Mouse (Mus musculus): ENCODE data around the gene Cdkn1c. TPM values are rescaled to one million over a fixed set of nuclear protein-coding genes. Genes with fewer than 3 reads are reported as not detected.
A peak's percentile ranks its signal among the peaks of the same experiment; 100 is the strongest.

The Cdkn1c gene
- polyA plus RNA-seq, 2 experiments: 71.0 to 161 TPM

GRCm38 (mm10) chr7:143445651-143446460 lies 15.0 kb downstream of the Cdkn1c start:
- DNase-seq (ENCODE audit: low read depth in 3 of 3, low spot score in 3 of 3) (no peak), ATAC-seq (ENCODE audit: insufficient read depth) (no peak)
- Histone ChIP-seq H3K4me1 (replicated peaks; ENCODE audit: control insufficient read depth in 2 of 2, insufficient read depth in 2 of 2, low read length in 1 of 2) (no peaks in the 10 kb centered on the region), H3K27ac (no peak overlapping the region), H3K9ac (replicated peaks) (no peak overlapping the region), H3K4me3 (ENCODE audit: insufficient read depth in 1 of 2, low read depth in 2 of 2, low read length in 2 of 2) (no peak overlapping the region), H3K4me2 (ENCODE audit: low read depth) (peak overlapping the region; percentile 37), H3K9me3 (ENCODE audit: control insufficient read depth, low read length) (no peaks in the 10 kb centered on the region), H3K36me3 (replicated peaks; ENCODE audit: control insufficient read depth, insufficient read depth, low read depth) (no peaks in the 10 kb centered on the region), H3K27me3 (ENCODE audit: control insufficient read depth, insufficient read depth, low read length) (peaks cover 36% of the 10 kb centered on the region)
- TF ChIP-seq CTCF (IDR thresholded peaks at IDR 0.05; ENCODE audit: low read depth) (no peak), EP300 (IDR thresholded peaks at IDR 0.05; ENCODE audit: low read depth) (no peak)
- 12% methylated on average over 29 of the region's 53 CpGs for WGBS (ENCODE audit: insufficient replicate concordance)

DNA sequence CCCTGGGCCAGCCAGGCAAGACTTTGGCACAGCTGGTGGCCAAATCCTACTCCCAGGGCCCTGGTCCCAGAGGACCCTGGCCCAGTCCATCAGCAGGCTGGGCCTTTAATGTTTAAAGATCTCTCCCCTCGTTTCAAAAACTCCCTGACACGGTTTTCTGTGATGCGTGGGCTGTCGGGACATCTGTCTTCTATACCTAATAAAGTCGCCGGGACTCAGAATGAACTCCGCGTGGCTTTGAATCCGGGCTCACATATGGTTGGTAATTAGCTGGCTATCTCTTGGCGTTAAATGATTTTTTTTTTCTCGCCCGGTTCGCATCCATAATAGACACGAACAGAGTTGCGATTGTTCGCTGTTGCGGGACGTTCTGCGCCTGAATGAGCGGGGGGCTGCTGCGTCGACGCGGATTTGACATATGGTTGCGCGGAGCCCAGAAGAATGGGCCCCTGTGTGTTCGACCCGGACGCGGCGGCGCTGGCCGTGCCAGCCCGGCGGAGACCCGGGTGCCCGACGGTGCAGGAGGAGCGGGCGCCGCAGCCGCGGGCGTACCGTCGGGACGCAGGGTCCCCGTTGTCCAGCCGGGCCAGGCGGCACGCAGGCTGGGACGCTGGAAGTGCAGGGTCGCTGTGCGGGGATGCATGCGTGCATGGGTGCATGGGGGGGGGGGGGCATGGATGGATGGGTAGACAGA lies 15.7 kb downstream of the Cdkn1c start:
- no peak overlapping the region for H3K27ac ChIP-seq
- H3K27me3 ChIP-seq (ENCODE audit: control insufficient read depth, insufficient read depth, low read length): peaks cover 36% of the 10 kb centered on the region
- no peak overlapping the region for H3K4me3 ChIP-seq (ENCODE audit: insufficient read depth in 1 of 2, low read depth in 2 of 2, low read length in 2 of 2)
- no peak for DNase-seq (ENCODE audit: low read depth in 3 of 3, low spot score in 3 of 3)
- 7% methylated on average over 55 of the region's 55 CpGs for WGBS (ENCODE audit: insufficient replicate concordance)
- H3K36me3 ChIP-seq (replicated peaks; ENCODE audit: control insufficient read depth, insufficient read depth, low read depth): no peaks in the 10 kb centered on the region
- ATAC-seq (ENCODE audit: insufficient read depth): no peak
- no peaks in the 10 kb centered on the region for H3K4me1 ChIP-seq (replicated peaks; ENCODE audit: control insufficient read depth in 2 of 2, insufficient read depth in 2 of 2, low read length in 1 of 2)
- TF ChIP-seq CTCF (IDR thresholded peaks at IDR 0.05; ENCODE audit: low read depth): no peak
- H3K9me3 ChIP-seq (ENCODE audit: control insufficient read depth, low read length): no peaks in the 10 kb centered on the region
- peak overlapping the region; percentile 37 for H3K4me2 ChIP-seq (ENCODE audit: low read depth)
- no peak overlapping the region for H3K9ac ChIP-seq (replicated peaks)

DNA sequence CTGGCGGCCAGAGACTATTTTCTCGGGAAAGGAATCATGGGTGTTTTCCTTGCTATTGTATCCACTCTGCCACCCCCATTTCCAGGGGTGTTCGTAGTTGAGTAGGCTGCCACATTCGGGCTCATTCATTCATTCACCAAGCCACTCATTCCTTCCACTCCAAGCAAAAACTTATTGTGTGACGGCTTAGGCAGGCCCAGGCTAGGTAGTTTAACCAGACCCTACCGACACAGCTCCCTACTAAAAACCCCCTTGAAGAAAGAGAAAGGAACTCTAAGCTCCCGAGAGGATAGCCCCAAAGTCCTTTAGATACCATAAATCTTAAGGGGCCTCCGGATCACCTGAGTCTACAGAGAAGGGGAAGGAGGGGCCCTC lies 16.3 kb downstream of the Cdkn1c start:
- WGBS (ENCODE audit: insufficient replicate concordance): 23% methylated on average over 8 of the region's 8 CpGs
- peaks cover 36% of the 10 kb centered on the region for H3K27me3 ChIP-seq (ENCODE audit: control insufficient read depth, insufficient read depth, low read length)

DNA sequence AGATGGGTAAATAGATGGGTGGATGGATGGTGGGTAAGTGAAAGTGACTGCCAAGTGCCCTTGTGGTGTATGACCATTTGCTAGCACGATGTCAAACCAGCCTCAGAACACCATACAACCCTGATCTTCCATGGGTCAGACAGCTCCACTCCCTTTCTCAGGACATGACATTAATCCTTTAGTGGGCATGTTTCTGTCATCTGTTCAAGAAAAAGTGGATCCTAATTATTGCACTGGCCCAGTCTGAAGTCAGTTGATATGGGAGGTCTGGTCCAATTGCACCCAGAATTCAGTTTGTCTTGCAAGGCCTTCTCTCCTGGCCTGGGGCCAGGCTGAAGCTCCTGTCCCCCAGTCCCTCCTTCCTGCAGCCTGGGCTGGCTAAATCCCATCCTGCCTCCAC lies 21.9 kb downstream of the Cdkn1c start:
- no peak for TF ChIP-seq EP300 (IDR thresholded peaks at IDR 0.05; ENCODE audit: low read depth)
- TF ChIP-seq CTCF (IDR thresholded peaks at IDR 0.05; ENCODE audit: low read depth): no peak
- H3K4me3 ChIP-seq (ENCODE audit: insufficient read depth in 1 of 2, low read depth in 2 of 2, low read length in 2 of 2): no peak overlapping the region
- no peak for ATAC-seq (ENCODE audit: insufficient read depth)
- no peaks in the 10 kb centered on the region for H3K36me3 ChIP-seq (replicated peaks; ENCODE audit: control insufficient read depth, insufficient read depth, low read depth)
- no peaks in the 10 kb centered on the region for H3K9me3 ChIP-seq (ENCODE audit: control insufficient read depth, low read length)
- H3K9ac ChIP-seq (replicated peaks): no peak overlapping the region
- DNase-seq (ENCODE audit: low read depth in 3 of 3, low spot score in 3 of 3): no peak
- H3K4me1 ChIP-seq (replicated peaks; ENCODE audit: control insufficient read depth in 2 of 2, insufficient read depth in 2 of 2, low read length in 1 of 2): no peaks in the 10 kb centered on the region
- H3K27me3 ChIP-seq (ENCODE audit: control insufficient read depth, insufficient read depth, low read length): peaks cover 23% of the 10 kb centered on the region
- 40% methylated on average over 1 of the region's 1 CpGs for WGBS (ENCODE audit: insufficient replicate concordance)
- H3K4me2 ChIP-seq (ENCODE audit: low read depth): no peak overlapping the region
- H3K27ac ChIP-seq: no peak overlapping the region

More for the DNA sequence above, 16.3 kb downstream of the Cdkn1c start:
- H3K27ac ChIP-seq: no peak overlapping the region
- DNase-seq (ENCODE audit: low read depth in 3 of 3, low spot score in 3 of 3) (no peak), ATAC-seq (ENCODE audit: insufficient read depth) (no peak)
- TF ChIP-seq EP300 (IDR thresholded peaks at IDR 0.05; ENCODE audit: low read depth) (no peak), CTCF (IDR thresholded peaks at IDR 0.05; ENCODE audit: low read depth) (no peak)
- H3K9ac ChIP-seq (replicated peaks): no peak overlapping the region
- H3K4me3 ChIP-seq (ENCODE audit: insufficient read depth in 1 of 2, low read depth in 2 of 2, low read length in 2 of 2): no peak overlapping the region
- H3K9me3 ChIP-seq (ENCODE audit: control insufficient read depth, low read length): no peaks in the 10 kb centered on the region
- H3K4me2 ChIP-seq (ENCODE audit: low read depth): no peak overlapping the region
- H3K4me1 ChIP-seq (replicated peaks; ENCODE audit: control insufficient read depth in 2 of 2, insufficient read depth in 2 of 2, low read length in 1 of 2): no peaks in the 10 kb centered on the region
- H3K36me3 ChIP-seq (replicated peaks; ENCODE audit: control insufficient read depth, insufficient read depth, low read depth): no peaks in the 10 kb centered on the region

DNA sequence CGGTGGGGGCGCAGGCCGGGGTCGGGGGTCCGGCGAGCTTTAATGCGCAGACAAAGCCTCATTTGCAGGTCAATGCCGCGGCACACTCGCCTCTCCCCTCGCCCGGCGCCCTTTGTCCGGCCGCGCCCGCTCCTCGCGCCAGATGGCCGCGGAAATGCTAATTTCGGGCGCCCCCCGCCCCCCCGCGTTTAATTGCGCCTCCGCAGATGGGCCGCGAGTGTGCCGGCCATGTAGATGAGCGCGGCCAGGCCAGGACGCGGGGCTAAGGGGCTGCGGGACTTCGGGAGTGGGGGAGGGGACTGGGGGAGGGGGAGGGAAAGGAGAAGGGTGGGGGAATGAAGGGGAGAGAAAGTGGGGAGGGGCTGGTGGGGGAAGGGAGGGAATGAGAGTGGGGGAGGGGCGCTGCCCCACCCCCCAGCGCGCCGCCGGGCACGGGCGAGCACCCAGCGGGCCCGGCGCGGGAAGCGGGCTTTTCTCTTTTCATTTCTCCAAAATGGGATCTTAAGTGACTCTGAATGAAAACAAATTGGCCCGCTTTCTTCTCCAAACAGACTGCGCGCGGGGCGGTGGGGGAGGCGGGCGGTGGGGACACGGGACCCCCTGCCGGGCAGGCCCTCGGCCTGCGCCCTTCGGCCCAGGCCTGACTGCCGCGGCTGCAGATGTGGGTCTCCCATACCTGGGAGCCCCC lies 22.8 kb downstream of the Cdkn1c start:
- H3K27me3 ChIP-seq (ENCODE audit: control insufficient read depth, insufficient read depth, low read length): peaks cover 16% of the 10 kb centered on the region
- ATAC-seq (ENCODE audit: insufficient read depth) (no peak), DNase-seq (ENCODE audit: low read depth in 3 of 3, low spot score in 3 of 3) (no peak)
- H3K36me3 ChIP-seq (replicated peaks; ENCODE audit: control insufficient read depth, insufficient read depth, low read depth): no peaks in the 10 kb centered on the region
- no peaks in the 10 kb centered on the region for H3K4me1 ChIP-seq (replicated peaks; ENCODE audit: control insufficient read depth in 2 of 2, insufficient read depth in 2 of 2, low read length in 1 of 2)
- H3K9me3 ChIP-seq (ENCODE audit: control insufficient read depth, low read length): no peaks in the 10 kb centered on the region
- H3K27ac ChIP-seq: no peak overlapping the region
- WGBS (ENCODE audit: insufficient replicate concordance): 5% methylated on average over 57 of the region's 63 CpGs
- H3K4me2 ChIP-seq (ENCODE audit: low read depth): peak overlapping the region; percentile 30
- no peak for TF ChIP-seq EP300 (IDR thresholded peaks at IDR 0.05; ENCODE audit: low read depth)
- no peak for TF ChIP-seq CTCF (IDR thresholded peaks at IDR 0.05; ENCODE audit: low read depth)
- H3K4me3 ChIP-seq (ENCODE audit: insufficient read depth in 1 of 2, low read depth in 2 of 2, low read length in 2 of 2): peak overlapping the region in 1 of 2 experiments; percentile 22; a peak in 2 of 4 replicates
- H3K9ac ChIP-seq (replicated peaks): no peak overlapping the region

All from liver, embryonic 14.5 days (tissue).